Mouse (Mus musculus): ENCODE data around the gene Mmp2. TPM values are rescaled to one million over a fixed set of nuclear protein-coding genes. Genes with fewer than 3 reads are reported as not detected.
"Not testable (repeated sequence)": the region's sequence is repeated elsewhere in the genome, so short reads cannot be mapped to it uniquely, and the experiment has no call there.

Mmp2 gene
- total RNA-seq, 2 experiments from 2014 or later: 2.2 to 2.8 TPM

- no peak for DNase-seq (ENCODE audit: low spot score in 2 of 2)
- intact Hi-C loops (cut with DNase I): no loop called here
Measured at GRCm38 (mm10) chr8:92881247-92881646, 54.2 kb downstream of the Mmp2 start.

GRCm38 (mm10) chr8:92883771-92884170 is 56.7 kb downstream of the Mmp2 start:
- peak; percentile 16 to 22 for DNase-seq (ENCODE audit: low spot score in 2 of 2)
- intact Hi-C loops (cut with DNase I): loop anchor here (1.0 to 2.0 kb wide), 2 partner anchors 65 to 111 kb away; no protein-coding TSS in a partner anchor

DNA sequence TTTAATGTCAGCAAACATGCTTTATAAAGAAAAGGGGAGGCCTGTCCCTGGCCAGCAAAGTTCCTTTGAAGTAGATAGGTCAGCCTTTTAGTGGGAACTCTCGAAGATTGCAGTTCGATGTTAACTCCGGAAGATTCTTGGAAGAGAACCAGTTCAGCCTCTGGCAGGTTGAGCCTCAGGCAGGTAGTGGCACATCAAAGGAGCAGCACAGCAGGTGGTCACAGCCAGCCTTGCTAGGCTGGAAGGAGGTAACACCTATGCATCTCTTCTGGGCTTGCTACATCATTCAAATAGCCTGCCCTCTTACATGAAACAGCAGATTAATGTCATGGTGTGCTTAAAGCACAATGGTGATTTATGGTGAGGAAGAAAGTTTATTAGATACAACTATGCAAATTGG is 65.1 kb downstream of the Mmp2 start:
- intact Hi-C loops (cut with DNase I); DNase-seq (ENCODE audit: low spot score in 2 of 2): not testable (repeated sequence)

DNA sequence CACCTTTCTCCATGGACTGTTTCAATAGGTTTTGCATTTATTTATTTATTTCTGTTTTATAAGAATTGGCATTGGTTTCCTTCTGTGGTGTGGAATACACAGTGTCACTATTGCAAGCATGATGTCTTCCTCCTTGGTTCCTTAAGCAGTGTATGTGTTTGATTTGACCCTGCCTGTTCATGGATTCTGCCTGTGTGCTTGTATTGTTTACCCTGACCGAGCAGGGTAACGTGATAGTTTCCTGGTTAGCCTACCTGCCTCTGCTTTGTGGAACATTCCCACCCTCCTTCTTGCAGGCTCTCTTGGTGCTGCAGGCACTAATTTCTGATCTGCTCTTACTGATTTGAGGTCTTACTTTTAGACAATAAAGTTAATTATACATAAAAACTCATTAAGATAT is 66.8 kb downstream of the Mmp2 start:
- intact Hi-C loops (cut with DNase I): no loop called here
- no peak for DNase-seq (ENCODE audit: low spot score in 2 of 2)

DNA sequence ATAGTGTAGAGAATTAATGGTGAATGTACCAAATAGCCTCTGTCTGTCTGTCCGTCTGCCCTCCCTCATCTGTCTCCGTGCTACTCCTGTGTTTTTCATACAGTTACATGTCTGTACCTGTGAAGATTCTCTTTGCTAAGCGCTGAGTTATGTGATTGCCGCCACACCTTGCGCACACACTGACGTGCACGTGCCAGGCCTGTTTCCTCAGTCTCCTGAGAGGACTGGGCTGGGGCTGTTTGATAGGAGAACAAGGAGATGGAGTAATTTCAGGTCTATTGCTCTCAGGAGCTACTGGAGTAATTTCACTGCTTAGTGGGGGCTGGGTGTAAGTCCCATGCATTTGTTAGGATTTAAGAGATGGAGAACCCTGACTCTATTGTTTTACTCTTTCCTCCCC is 68.0 kb downstream of the Mmp2 start:
- intact Hi-C loops (cut with DNase I): no loop called here
- no peak for DNase-seq (ENCODE audit: low spot score in 2 of 2)

- intact Hi-C loops (cut with DNase I): no loop called here
- no peak for DNase-seq (ENCODE audit: low spot score in 2 of 2)
Measured at GRCm38 (mm10) chr8:92896056-92896455, 69.0 kb downstream of the Mmp2 start.

- DNase-seq (ENCODE audit: low spot score in 2 of 2): no peak
- intact Hi-C loops (cut with DNase I): no loop called here
Measured at GRCm38 (mm10) chr8:92896611-92897010, 69.5 kb downstream of the Mmp2 start.

- DNase-seq (ENCODE audit: low spot score in 2 of 2): no peak
- intact Hi-C loops (cut with DNase I): no loop called here
Measured at GRCm38 (mm10) chr8:92897794-92898193, 70.7 kb downstream of the Mmp2 start.

DNA sequence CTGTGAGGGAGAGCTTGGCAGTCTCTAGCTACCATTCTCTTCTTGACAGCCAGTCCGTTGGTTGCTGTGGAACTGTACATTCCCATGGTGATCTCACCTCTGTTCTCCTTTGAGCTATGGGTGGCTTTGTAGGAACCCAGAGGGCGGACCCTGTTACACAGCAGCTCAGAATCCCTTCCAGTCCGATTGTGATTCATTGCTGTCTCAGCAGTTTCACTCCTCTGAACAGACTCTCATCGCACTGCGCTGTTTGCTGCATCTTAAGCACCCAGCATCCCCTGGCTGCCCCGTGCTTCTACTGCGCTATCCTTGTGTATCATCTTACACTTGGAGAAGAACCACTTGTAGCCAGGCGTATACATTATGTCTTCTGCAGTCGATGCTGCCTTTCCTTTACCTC is 72.5 kb downstream of the Mmp2 start:
- DNase-seq (ENCODE audit: low spot score in 2 of 2): no peak
- intact Hi-C loops (cut with DNase I): no loop called here

GRCm38 (mm10) chr8:92901107-92901506 is 74.0 kb downstream of the Mmp2 start, which contains the start of gene Capns2:
TSS of gene Capns2 (plus strand) at chr8:92901407.
- intact Hi-C loops (cut with DNase I): no loop called here
- no peak for DNase-seq (ENCODE audit: low spot score in 2 of 2)

DNA sequence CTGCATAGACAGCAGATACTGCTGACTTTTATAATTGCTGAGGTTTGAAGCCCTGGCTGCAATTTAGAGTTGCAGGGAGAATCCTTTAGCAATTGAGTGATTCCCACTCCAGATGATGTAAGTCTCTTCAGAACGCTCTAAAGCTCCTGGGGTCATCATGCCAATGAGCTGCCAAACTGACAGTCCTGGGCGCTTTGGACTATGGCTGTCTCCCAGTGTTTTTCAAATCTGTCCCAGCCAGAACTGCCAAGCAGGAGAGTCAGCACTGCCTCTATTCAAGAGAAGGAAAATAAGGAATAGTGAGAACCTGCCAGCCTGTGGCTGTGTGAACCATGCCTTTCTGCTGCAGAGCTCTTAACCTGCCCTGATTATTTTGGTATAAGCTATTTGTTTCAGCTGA is 75.9 kb downstream of the Mmp2 start:
- DNase-seq (ENCODE audit: low spot score in 2 of 2): no peak

More for the DNA sequence above, 75.9 kb downstream of the Mmp2 start:
- intact Hi-C loops (cut with DNase I): no loop called here

Other genes with a start within 250 kb of the Mmp2 start
- under 1 TPM; 0.18 to 0.37 TPM for gene Irx6, start 153.0 kb upstream of the Mmp2 start, total RNA-seq (2021)
- gene Lpcat2, start 28.0 kb downstream of the Mmp2 start, total RNA-seq (2021): 1 to 10 TPM; 7.8 to 9.0 TPM
- 1 to 10 TPM in 1 of 2 experiments, under 1 TPM in 1; 0.78 to 1.2 TPM for gene Capns2, start 74.1 kb downstream of the Mmp2 start, total RNA-seq (2021)
- gene Slc6a2, start 132.8 kb downstream of the Mmp2 start, total RNA-seq (2021): under 1 TPM; 0.07 to 0.11 TPM
- under 1 TPM; 0.43 to 0.53 TPM for gene Ces1a, start 220.9 kb downstream of the Mmp2 start, total RNA-seq (2021)

All from left cerebral cortex, postnatal 25 days (tissue).